8 mouse cellular contexts compared by ENCODE assay signal in genomic region chr12:24571523-24572392, GRCm38 (mm10). TPM values are rescaled to one million over a fixed set of nuclear protein-coding genes. Genes with fewer than 3 reads are reported as not detected.
A peak's percentile ranks its signal among the peaks of the same experiment; 100 is the strongest.
DNase-seq lines count a peak whose midpoint lies in the region; TF ChIP-seq lines count a peak whose summit lies in the region.

Gene Grhl1, plus strand, starts transcription at chr12:24572283.

- no peak within 1 kb of the TSS for H3K27ac ChIP-seq in cortical plate, adult 2 months (ENCODE audit: insufficient read depth, low read length)
- peak within 1 kb of the TSS; percentile 83 for H3K27ac ChIP-seq in left cerebral cortex, adult 2 months
- H3K27ac ChIP-seq in macrophage, result no peak within 1 kb of the TSS

- no peaks in the 10 kb centered on the region for H3K4me1 ChIP-seq in cortical plate, adult 2 months (ENCODE audit: control insufficient read depth, insufficient read depth, low read length)

- intact Hi-C loops in left cerebral cortex, adult 2 months (cut with DNase I), result no loop called here

- H3K36me3 ChIP-seq in macrophage (ENCODE audit: inconsistent target), result no peaks in the 10 kb centered on the region

- no peak for TF ChIP-seq POLR2A in cortical plate, adult 2 months (IDR thresholded peaks at IDR 0.05; ENCODE audit: extremely low read depth, insufficient read depth, low read length)

- 4% methylated on average over 49 of the region's 64 CpGs for WGBS in macrophage (ENCODE audit: missing documents)

- no peaks in the 10 kb centered on the region for H3K79me2 ChIP-seq in macrophage (ENCODE audit: inconsistent target)

- no peak for TF ChIP-seq CTCF in cortical plate, adult 2 months (IDR thresholded peaks at IDR 0.05; ENCODE audit: extremely low read depth, insufficient read depth, low read length)
- TF ChIP-seq CTCF in left cerebral cortex, adult 2 months (IDR thresholded peaks at IDR 0.05), result peak; percentile 67

- peak; percentile 92 for DNase-seq in adipocyte (ENCODE audit: low spot score)
- DNase-seq in gastrocnemius, adult 8-10 months (ENCODE audit: low spot score in 2 of 2), result peak; percentile 92 to 93
- DNase-seq in hindlimb bud, embryonic 11.5 days (ENCODE audit: extremely low spot score, low read depth, low spot score), result peak; percentile 61
- peak; percentile 94 to 95 for DNase-seq in left cerebral cortex, adult 2 months (ENCODE audit: extremely low spot score in 1 of 2, low spot score in 2 of 2)
- DNase-seq in retina, postnatal 7 days (ENCODE audit: low read depth, low spot score), result peak; percentile 90
- peak; percentile 91 to 95 for DNase-seq in urinary bladder, adult 18-20 months (ENCODE audit: low spot score in 2 of 2)

- peak within 1 kb of the TSS; percentile 55 for H3K4me3 ChIP-seq in cortical plate, adult 2 months (ENCODE audit: insufficient read depth, low read length)
- peak within 1 kb of the TSS; percentile 63 for H3K4me3 ChIP-seq in left cerebral cortex, adult 2 months
- peak within 1 kb of the TSS; percentile 9; the same call in 1 of the 2 replicates for H3K4me3 ChIP-seq in macrophage (ENCODE audit: inconsistent target)

RNA-seq across cellular contexts. Expression of gene Grhl1, which starts in this region (rescaled TPM):
- 9.8 and 12.9 TPM in 2 replicates for polyA plus RNA-seq in cortical plate, adult 2 months (2012; rRNA removed)
- total RNA-seq in gastrocnemius, adult 8-10 months (2022), result under 1 TPM in 3 of 4 experiments, not detected in 1; 0.10 to 0.22 (median 0.12) TPM
- total RNA-seq in left cerebral cortex, adult 2 months (2021), result 10 to 100 TPM; 13.1 to 13.2 TPM
- total RNA-seq in macrophage (2018; cell fraction: chromatin; rRNA removed), result 10 to 100 TPM in 3 of 26 experiments, 1 to 10 TPM in 9, under 1 TPM in 14; 0.23 to 27.0 (median 0.97) TPM
- total RNA-seq in macrophage (2018; cell fraction: cytosol; rRNA removed), result 1 to 10 TPM in 2 of 26 experiments, under 1 TPM in 17, not detected in 7; 0.03 to 1.2 (median 0.10) TPM
- total RNA-seq in macrophage (2018; cell fraction: nucleus; rRNA removed), result 10 to 100 TPM in 3 of 26 experiments, 1 to 10 TPM in 5, under 1 TPM in 16, not detected in 2; 0.16 to 18.9 (median 0.49) TPM
- polyA plus RNA-seq in macrophage (2018), result 0.10 to 0.42 TPM in 2 of 3 replicates, not detected in the other

Comparison
In these comparisons a context has a peak if more than half of its experiments do, and no peak if none do; other contexts are left out.
1. RNA of gene Grhl1 (total RNA-seq): 13.1 to 13.2 TPM in left cerebral cortex, adult 2 months; 0.10 to 0.22 TPM in gastrocnemius, adult 8-10 months; every median in the first group is over 10 times any median in the second.
2. Peak in DNase-seq in gastrocnemius, adult 8-10 months; RNA of the gene not detected or under 1 TPM.
3. H3K4me3 ChIP-seq: peak in every context shown above with its lines; median percentile 63 in left cerebral cortex, adult 2 months; 55 in cortical plate, adult 2 months; 9 in macrophage.
4. Peak in every context shown above with its lines, with median percentiles within 50 percentile points of each other: DNase-seq.